Mouse (Mus musculus): ENCODE measurements around the gene Ak4.
"Not testable (repeated sequence)": the region's sequence is repeated elsewhere in the genome, so short reads cannot be mapped to it uniquely, and the experiment has no call there.

Ak4 gene

GRCm38 (mm10) chr4:101423571-101423970 lies 4.5 kb downstream of the Ak4 start:
- DNase-seq (ENCODE audit: low spot score) = no peak

DNA sequence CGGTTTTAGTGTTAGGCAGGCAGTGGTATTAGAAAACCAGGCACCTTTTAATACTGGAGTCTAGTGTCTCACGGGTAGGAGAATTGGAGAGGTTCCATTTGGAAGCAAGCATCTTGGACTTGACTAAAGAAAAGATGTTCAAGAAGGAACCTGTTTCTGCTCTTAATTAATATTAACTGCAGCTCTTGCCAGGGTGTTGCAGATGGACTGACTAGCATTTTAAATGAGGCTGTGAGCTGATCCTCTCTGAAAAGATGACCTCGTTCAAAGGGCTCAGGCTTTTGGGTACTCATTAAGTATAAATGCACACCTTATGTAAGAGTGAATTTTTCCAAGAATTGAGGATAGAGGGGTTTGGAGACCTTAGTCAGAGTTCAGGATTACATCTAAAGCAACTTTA lies 5.4 kb downstream of the Ak4 start:
- DNase-seq (ENCODE audit: low spot score) = no peak

DNA sequence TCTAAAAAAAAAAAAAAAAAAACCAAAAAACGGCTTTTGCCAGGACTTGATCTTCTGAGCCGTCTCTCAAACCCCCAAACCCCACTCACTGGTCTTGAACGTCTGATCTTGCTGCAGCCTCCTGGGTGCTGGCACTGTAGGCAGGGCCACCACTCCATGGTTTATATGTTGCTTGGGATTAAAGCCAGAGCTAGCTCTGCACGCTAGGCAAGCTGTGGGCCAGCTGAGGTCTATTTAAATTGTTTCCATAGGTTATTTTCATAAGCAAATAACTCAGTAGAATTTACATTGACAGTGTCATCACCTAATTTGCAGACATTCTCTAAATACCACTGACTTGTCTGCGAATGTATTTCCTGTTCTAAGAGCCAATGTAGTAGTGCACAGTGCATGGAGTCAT lies 6.0 kb downstream of the Ak4 start:
- DNase-seq (ENCODE audit: low spot score) = no peak

GRCm38 (mm10) chr4:101425666-101426065 lies 6.6 kb downstream of the Ak4 start:
- DNase-seq (ENCODE audit: low spot score) = no peak

- DNase-seq (ENCODE audit: low spot score) = no peak
Measured at GRCm38 (mm10) chr4:101426566-101426965, 7.5 kb downstream of the Ak4 start.

GRCm38 (mm10) chr4:101427886-101428680 lies 9.0 kb downstream of the Ak4 start:
- no peak for DNase-seq (ENCODE audit: low spot score)

- DNase-seq (ENCODE audit: low spot score) = no peak
Measured at GRCm38 (mm10) chr4:101429073-101429472, 10.0 kb downstream of the Ak4 start.

DNA sequence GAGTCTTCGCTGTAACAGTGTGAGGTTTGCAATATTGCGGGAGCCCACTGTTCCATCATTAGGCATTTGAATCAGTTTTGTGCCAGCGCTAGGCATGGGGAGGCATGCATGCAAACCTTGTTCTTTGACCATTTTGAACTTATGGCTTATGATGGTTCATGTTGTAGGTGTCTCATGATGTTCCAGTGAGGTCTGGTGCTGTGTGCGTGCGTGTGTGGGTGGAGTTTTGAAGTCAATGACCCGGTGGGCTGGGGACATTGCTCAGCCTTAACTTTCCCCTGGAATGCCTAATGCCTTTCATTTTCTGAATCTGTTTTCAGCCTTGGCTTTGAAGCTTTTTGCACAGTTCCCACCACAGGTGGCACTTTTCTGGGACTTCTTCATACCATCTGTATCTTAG lies 10.9 kb downstream of the Ak4 start:
- DNase-seq (ENCODE audit: low spot score) = no peak

DNA sequence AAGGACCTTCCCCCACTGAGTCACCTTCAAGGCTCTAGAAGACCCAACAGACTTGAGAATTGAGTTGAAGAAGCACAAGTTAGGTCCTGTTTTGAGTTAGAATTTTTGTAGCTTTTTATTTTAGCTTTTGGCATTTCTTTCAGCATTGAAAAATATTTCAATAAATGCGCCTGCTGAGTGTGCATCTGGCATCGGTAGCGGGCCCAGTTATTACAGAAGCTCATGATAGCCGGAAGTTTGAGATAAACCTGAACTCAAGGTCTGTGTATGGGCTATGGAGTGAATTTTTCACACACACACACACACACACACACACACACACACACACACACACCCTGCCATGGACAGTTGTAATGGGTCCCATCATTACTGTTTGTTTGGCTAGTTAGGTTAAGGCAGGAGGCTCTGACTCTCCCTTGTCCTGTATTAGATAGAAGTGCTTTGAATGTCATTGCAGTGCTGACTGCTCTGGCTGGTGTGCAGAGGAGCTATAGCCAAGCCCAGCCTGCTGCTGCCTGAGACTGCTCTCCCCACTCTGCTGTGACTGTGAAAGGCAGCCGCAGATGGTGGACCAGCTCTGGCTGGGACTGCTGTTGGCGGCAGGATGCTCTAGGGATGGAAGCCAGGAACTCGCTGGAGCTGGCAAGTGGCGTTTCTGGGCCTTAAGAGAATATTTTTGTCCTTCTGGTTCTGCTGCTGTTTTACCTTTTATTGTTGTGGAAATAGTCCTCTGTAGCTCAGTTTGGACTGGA lies 17.9 kb downstream of the Ak4 start:
- DNase-seq (ENCODE audit: low spot score) = peak; percentile 82

DNA sequence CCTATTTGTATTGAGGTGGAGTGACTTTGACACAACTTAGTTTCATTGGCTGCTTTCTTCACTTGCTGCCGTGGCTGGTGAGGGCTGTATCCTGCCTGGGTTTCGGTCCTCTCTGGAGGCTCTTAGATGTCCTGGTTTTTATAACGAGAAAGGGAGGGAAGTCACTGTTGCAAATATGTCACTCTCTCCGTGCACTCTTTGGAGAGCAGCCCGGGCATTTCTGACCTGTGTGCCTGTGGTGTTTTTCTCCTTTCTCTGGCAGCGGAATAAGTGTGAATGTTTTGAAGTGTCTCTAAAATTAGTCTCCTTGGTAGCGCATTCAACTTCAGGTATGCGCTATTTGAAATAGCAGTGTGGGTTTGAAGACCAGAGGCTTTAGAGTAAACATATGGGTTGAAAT lies 19.2 kb downstream of the Ak4 start:
- DNase-seq (ENCODE audit: low spot score) = no peak

GRCm38 (mm10) chr4:101439738-101440389 lies 20.8 kb downstream of the Ak4 start:
- no peak for DNase-seq (ENCODE audit: low spot score)

DNA sequence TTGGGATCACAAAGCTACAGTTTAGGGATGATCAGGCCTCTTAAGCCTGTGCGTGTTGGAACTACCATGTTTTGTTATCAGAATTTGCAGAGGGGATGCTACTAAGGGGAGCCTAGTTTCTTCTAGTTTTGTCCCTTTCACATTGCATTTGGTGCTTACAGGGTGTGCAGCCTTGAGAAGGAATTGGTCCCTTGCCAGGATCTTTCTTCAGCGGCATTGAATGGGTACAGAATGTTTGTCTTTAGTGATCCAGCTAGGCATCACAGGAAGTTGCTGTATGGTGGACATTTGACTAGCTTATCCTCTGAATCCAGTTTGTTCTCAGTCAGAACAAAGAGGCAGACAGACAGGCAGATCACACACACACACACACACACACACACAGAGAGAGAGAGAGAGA lies 23.7 kb downstream of the Ak4 start:
- DNase-seq (ENCODE audit: low spot score) = no peak

DNA sequence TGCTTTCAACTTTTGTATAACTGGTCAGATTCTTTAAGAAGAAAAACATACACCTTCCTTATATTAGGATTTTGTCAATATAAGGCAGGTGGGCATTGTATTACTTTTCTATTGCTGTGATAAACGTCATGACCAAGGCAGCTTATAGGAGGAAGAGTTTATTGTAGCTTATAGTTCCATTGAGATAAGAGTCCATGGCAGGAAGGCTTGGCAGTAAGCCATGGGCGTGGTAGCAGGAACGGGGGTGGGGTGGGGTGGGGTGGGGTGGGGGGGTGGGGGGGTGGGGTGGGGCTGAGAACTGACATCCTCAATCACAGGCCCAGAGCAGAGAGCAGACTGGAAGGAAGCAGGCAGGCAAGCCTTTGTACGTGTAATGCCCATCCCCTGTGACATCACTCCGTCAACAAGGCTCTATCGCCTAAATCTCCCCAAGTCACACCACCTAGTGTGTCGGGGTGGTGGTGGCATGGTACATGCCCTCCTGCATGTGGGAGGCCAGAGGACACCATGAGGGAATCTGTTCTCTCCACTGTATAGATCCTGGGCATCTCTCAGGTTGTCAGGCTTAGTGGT lies 24.4 kb downstream of the Ak4 start:
- DNase-seq (ENCODE audit: low spot score) = no peak

- no peak for DNase-seq (ENCODE audit: low spot score)
Measured at GRCm38 (mm10) chr4:101445660-101446059, 26.6 kb downstream of the Ak4 start.

- DNase-seq (ENCODE audit: low spot score) = not testable (repeated sequence)
Measured at GRCm38 (mm10) chr4:101446606-101447005, 27.5 kb downstream of the Ak4 start.

GRCm38 (mm10) chr4:101448701-101449100 lies 29.6 kb downstream of the Ak4 start:
- DNase-seq (ENCODE audit: low spot score) = no peak

DNA sequence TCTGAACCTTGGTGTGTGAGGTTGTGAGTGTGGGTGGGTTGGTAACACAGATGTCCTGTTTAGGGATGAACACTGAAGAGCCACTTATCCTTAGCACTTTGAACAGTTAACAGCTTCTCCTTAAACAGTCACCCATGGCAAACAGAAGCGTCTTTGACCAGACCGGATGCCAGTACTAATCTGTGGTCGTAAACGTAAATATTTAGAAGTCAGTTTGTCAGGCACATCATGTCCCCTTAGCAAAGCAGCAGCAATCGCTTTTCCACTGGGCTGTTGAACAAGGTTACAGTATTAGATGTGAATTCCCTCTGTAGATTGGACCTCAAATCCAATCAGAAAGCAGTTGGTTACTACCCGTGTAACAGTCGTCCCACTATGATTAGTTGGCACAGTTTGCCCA lies 30.3 kb downstream of the Ak4 start:
- no peak for DNase-seq (ENCODE audit: low spot score)

- DNase-seq (ENCODE audit: low spot score) = peak; percentile 86
Measured at GRCm38 (mm10) chr4:101450150-101450780, 31.2 kb downstream of the Ak4 start.

DNA sequence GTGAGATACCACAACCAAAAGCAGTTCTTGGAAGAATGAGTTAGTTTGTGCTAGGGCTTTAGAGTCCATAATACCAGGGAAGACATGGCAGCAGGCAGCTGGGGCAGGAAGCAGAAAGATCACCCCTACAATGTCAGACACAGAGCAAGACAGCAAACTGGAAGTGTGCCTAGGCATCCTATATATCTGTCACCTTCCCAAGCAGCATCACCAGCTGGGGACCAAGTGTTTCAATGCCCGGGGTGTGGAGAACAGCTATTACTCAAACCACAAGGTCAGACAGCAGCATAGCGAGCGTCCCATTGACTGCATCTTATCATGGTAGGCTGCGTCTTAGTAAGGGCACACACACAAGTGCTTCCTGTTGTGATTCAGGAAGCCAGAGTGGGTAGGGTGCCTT lies 32.0 kb downstream of the Ak4 start:
- DNase-seq (ENCODE audit: low spot score) = no peak

GRCm38 (mm10) chr4:101452829-101453228 lies 33.8 kb downstream of the Ak4 start:
- no peak for DNase-seq (ENCODE audit: low spot score)

DNA sequence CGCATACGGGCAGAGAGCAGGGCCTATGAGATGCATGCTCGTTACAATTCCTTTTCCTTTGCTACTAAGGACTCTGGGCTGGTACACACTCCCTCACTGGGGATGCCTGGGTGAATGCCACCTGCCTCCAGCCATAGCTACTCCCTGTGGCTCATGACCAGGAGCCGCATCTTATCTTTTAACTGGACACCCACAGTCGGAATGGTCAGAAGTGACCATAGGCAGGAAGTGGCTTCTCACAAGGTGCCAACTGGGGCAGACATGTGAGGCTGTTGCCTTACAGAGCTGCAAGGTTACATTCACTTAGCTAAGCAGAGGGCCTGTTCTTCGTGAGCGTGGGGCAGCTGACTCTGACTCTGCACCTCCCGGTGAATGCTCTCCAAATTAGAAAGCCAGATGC lies 38.1 kb downstream of the Ak4 start:
- DNase-seq (ENCODE audit: low spot score) = no peak

- DNase-seq (ENCODE audit: low spot score) = peak; percentile 81
Measured at GRCm38 (mm10) chr4:101458341-101458740, 39.3 kb downstream of the Ak4 start.

Data from layer of hippocampus, adult 11-12 months (tissue).